Mouse (Mus musculus) thymus, adult 2 months (tissue): ENCODE data around the gene Fam228a. TPM values are rescaled to one million over a fixed set of nuclear protein-coding genes. Genes with fewer than 3 reads are reported as not detected.
"Not testable (repeated sequence)": the region's sequence is repeated elsewhere in the genome, so short reads cannot be mapped to it uniquely, and the experiment has no call there.

ENCODE experiments used
- DNase-seq: peaks from one replicate; pipeline ENCODE4 v3.0.0; 2021
- H3K27ac ChIP-seq: fragments of 200-500 bp; 2 replicates; pipeline ENCODE4 v1.5.1; 2012; ENCODE audit warnings: low read length, control low read depth; ENCODE audit not compliant: control insufficient read depth, insufficient read depth
- H3K27me3 ChIP-seq: fragments of 200-500 bp; 2 replicates; pipeline ENCODE4 v1.6.1; 2012; ENCODE audit warnings: mild to moderate bottlenecking, low read length, moderate library complexity, mixed read lengths; ENCODE audit not compliant: control insufficient read depth, insufficient read depth
- H3K36me3 ChIP-seq: fragments of 200-500 bp; 2 replicates; pipeline ENCODE4 v1.6.1; 2012; ENCODE audit warnings: mild to moderate bottlenecking, low read length, moderate library complexity; ENCODE audit not compliant: control insufficient read depth, insufficient read depth
- H3K4me1 ChIP-seq: fragments of 200-500 bp; replicated peaks from 2 replicates; pipeline ENCODE4 v1.6.1; 2012; ENCODE audit warnings: low read length; ENCODE audit not compliant: control insufficient read depth, insufficient read depth
- H3K4me3 ChIP-seq: fragments of 200-500 bp; 2 replicates; pipeline ENCODE4 v1.5.1; 2012; ENCODE audit warnings: mild to moderate bottlenecking, low read length, control low read depth, moderate library complexity; ENCODE audit not compliant: control insufficient read depth, insufficient read depth
- CTCF ChIP-seq: fragments of 200-500 bp; IDR thresholded peaks from 2 replicates; pipeline ENCODE4 v1.5.1; 2012; ENCODE audit warnings: mild to moderate bottlenecking, control low read depth, low read length, moderate library complexity, borderline replicate concordance; ENCODE audit not compliant: control insufficient read depth, poor library complexity, insufficient read depth; ENCODE audit errors: extremely low read depth
- POLR2A ChIP-seq: fragments of 200-500 bp; IDR thresholded peaks from 2 replicates; pipeline ENCODE4 v1.6.1; 2012; ENCODE audit warnings: mild to moderate bottlenecking, low read length, control low read depth, moderate library complexity; ENCODE audit not compliant: control insufficient read depth, poor library complexity, insufficient read depth; ENCODE audit errors: extremely low read depth
- WGBS: fragments of 180-500 bp; shearing (Covaris S2); methylation state at CpG from one replicate; pipeline ENCODE4 v1.1.7; 2018; 5-methylcytosine and 5-hydroxymethylcytosine counted together
- polyA plus RNA-seq: library from polyadenylated mRNA; depleted of rRNA; stranded (reverse); fragments of >200 nt; gene quantifications from 2 replicates; pipeline ENCODE4 v1.2.3, GENCODE M21; 2012

Fam228a gene
- polyA plus RNA-seq, 1 experiment: 0.32 TPM

GRCm38 (mm10) chr12:4708881-4709604 lies 29.2 kb downstream of the Fam228a start:
- peaks cover 43% of the 10 kb centered on the region for H3K36me3 ChIP-seq
- TF ChIP-seq POLR2A (no peak), CTCF (no peak)
- WGBS: 93% methylated on average over 8 of the region's 8 CpGs

DNA sequence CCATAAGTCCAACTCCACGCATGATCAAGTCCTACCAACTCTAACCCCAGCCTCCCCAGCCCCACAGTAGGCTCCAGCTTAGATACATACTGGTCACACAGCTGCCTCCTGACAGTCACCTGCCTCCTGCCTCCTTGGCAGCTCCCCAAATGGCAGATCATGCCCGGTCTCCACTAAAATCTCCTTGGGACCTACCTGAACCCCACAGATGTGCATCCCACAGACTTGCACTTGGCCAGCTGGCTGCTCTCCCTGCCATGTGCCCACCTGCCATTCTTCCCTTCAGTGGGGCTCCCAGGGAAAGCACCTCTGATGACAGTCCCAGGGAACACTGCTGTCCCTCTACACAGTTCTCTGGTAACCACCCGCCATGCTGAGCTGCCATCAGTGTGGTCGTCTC lies 29.9 kb downstream of the Fam228a start:
- 96% methylated on average over 4 of the region's 4 CpGs for WGBS
- Histone ChIP-seq H3K36me3 (peaks cover 42% of the 10 kb centered on the region), H3K4me1 (peaks cover 3% of the 10 kb centered on the region), H3K4me3 (no peak overlapping the region), H3K27me3 (no peaks in the 10 kb centered on the region), H3K27ac (no peak overlapping the region)
- TF ChIP-seq POLR2A: no peak
- no peak for TF ChIP-seq CTCF
- no peak for DNase-seq

More at GRCm38 (mm10) chr12:4708881-4709604, 29.2 kb downstream of the Fam228a start:
- H3K27me3 ChIP-seq: no peaks in the 10 kb centered on the region
- DNase-seq: no peak
- peaks cover 3% of the 10 kb centered on the region for H3K4me1 ChIP-seq
- no peak overlapping the region for H3K4me3 ChIP-seq
- no peak overlapping the region for H3K27ac ChIP-seq

DNA sequence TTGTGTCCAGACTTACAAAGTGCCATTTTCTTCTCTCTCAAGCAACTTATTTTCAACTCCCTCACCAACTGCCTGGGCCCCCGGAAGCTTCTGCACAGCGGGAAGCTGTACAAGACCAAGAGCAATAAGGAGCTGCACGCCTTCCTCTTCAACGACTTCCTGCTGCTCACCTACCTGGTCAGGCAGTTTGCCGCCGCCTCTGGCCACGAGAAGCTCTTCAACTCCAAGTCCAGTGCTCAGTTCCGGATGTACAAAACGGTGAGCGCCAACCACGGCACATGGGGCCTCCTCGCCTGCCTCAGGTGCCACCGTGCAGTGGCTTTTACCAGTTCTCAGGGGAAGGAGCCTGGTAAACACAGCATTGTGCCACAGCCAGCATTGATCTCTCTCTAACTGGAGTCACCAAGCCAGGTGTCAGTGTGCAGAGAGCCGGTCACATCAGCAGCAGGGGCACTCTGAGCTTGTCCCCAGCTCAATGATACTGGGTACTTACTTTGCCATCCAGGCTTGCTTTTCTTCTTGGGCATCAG lies 30.7 kb downstream of the Fam228a start:
- DNase-seq: peak; percentile 8
- peaks cover 3% of the 10 kb centered on the region for H3K4me1 ChIP-seq
- H3K27ac ChIP-seq: peak overlapping the region; percentile 3; the same call in 1 of the 2 replicates
- TF ChIP-seq POLR2A: no peak
- TF ChIP-seq CTCF: no peak
- H3K27me3 ChIP-seq: no peaks in the 10 kb centered on the region
- no peak overlapping the region for H3K4me3 ChIP-seq
- WGBS: 61% methylated on average over 14 of the region's 14 CpGs
- H3K36me3 ChIP-seq: peaks cover 36% of the 10 kb centered on the region

- no peak for TF ChIP-seq POLR2A
- TF ChIP-seq CTCF: no peak
- no peak for DNase-seq
- H3K4me3 ChIP-seq: no peak overlapping the region
- peaks cover 3% of the 10 kb centered on the region for H3K4me1 ChIP-seq
- no peak overlapping the region for H3K27ac ChIP-seq
- H3K27me3 ChIP-seq: no peaks in the 10 kb centered on the region
- peaks cover 36% of the 10 kb centered on the region for H3K36me3 ChIP-seq
- WGBS: 94% methylated on average over 10 of the region's 10 CpGs
Measured at GRCm38 (mm10) chr12:4706901-4707300, 31.3 kb downstream of the Fam228a start.

DNA sequence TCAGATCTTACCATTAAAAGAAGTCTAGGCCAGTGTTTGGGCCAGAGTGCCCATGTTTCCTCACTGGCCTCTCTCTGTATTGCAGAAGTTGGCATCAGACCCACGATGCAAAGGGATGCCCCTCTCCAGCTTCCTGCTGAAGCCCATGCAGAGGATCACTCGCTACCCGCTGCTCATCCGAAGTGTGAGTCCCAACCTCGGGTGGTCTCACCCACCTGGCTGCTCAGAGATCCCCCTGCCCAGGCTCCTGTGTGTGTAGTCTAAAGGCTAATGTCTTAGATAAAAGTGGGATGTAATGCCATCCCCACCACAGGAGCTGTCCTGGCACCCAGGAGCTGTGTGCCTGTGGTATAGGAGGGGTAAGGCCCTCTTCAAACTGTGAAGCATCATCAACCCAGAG lies 32.1 kb downstream of the Fam228a start:
- H3K27me3 ChIP-seq: no peaks in the 10 kb centered on the region
- peaks cover 40% of the 10 kb centered on the region for H3K36me3 ChIP-seq
- H3K27ac ChIP-seq: no peak overlapping the region
- TF ChIP-seq POLR2A: no peak
- TF ChIP-seq CTCF: no peak
- H3K4me1 ChIP-seq: peaks cover 3% of the 10 kb centered on the region
- DNase-seq: no peak
- 96% methylated on average over 5 of the region's 5 CpGs for WGBS
- no peak overlapping the region for H3K4me3 ChIP-seq

DNA sequence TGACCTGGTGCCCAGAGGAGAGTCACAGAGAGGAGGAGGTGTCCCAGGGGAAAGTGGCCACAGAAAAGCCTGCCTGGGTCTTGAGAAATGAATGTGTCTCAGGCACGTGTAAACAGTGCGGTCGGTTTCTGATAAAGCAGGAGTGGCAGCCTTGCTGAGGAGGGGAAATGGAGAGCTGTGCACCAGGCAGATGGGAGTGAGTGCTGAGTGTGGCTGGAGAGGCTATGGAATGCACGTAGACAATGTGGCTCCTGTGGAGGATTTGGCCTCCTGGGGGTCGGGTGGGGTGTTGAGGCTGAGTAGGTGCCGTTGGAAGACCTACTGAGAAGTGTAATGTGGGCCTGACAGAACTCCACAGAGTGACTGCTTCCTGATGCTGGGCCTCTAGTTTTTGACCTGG lies 32.6 kb downstream of the Fam228a start:
- H3K27ac ChIP-seq, H3K4me3 ChIP-seq, H3K4me1 ChIP-seq, DNase-seq, H3K27me3 ChIP-seq: not testable (repeated sequence)
- H3K36me3 ChIP-seq: peaks cover 46% of the 10 kb centered on the region
- WGBS: 94% methylated on average over 6 of the region's 6 CpGs
